Mouse (Mus musculus): Measurements from ENCODE around the gene Scn3a. TPM values are rescaled to one million over a fixed set of nuclear protein-coding genes. Genes with fewer than 3 reads are reported as not detected.
A peak's percentile ranks its signal among the peaks of the same experiment; 100 is the strongest.
"Not testable (repeated sequence)": the region's sequence is repeated elsewhere in the genome, so short reads cannot be mapped to it uniquely, and the experiment has no call there.

The Scn3a gene
- polyA plus RNA-seq, 1 experiment from 2014 or later: 0.64 TPM

GRCm38 (mm10) chr2:65453763-65454162, 113.7 kb downstream of the Scn3a start:
- 79% methylated on average over 6 of the region's 6 CpGs for WGBS
- no peaks in the 10 kb centered on the region for H3K27me3 ChIP-seq (ENCODE audit: control insufficient read depth, insufficient read depth, low read length)
- H3K27ac ChIP-seq (ENCODE audit: low read length): no peak overlapping the region
- no peak overlapping the region for H3K9ac ChIP-seq (ENCODE audit: low read length)
- no peak overlapping the region for H3K4me2 ChIP-seq (ENCODE audit: low read depth, low read length)
- no peak overlapping the region for H3K4me3 ChIP-seq (ENCODE audit: low read length)
- no peaks in the 10 kb centered on the region for H3K36me3 ChIP-seq (ENCODE audit: control insufficient read depth, insufficient read depth)
- H3K4me1 ChIP-seq (ENCODE audit: control insufficient read depth, insufficient read depth, low read length): no peaks in the 10 kb centered on the region
- no peaks in the 10 kb centered on the region for H3K9me3 ChIP-seq (replicated peaks; ENCODE audit: control insufficient read depth, low read length)
- ATAC-seq (replicated peaks; ENCODE audit: extremely low read depth, insufficient read depth, low FRiP score): no peak

GRCm38 (mm10) chr2:65451401-65452078, 115.9 kb downstream of the Scn3a start:
- H3K4me3 ChIP-seq (ENCODE audit: low read length); H3K36me3 ChIP-seq (ENCODE audit: control insufficient read depth, insufficient read depth); H3K4me1 ChIP-seq (ENCODE audit: control insufficient read depth, insufficient read depth, low read length); H3K9me3 ChIP-seq (replicated peaks; ENCODE audit: control insufficient read depth, low read length); H3K27me3 ChIP-seq (ENCODE audit: control insufficient read depth, insufficient read depth, low read length); H3K9ac ChIP-seq (ENCODE audit: low read length); H3K27ac ChIP-seq (ENCODE audit: low read length); ATAC-seq (replicated peaks; ENCODE audit: extremely low read depth, insufficient read depth, low FRiP score); H3K4me2 ChIP-seq (ENCODE audit: low read depth, low read length): not testable (repeated sequence)
- WGBS: 85% methylated on average over 12 of the region's 14 CpGs

GRCm38 (mm10) chr2:65450449-65451360, 116.7 kb downstream of the Scn3a start:
- WGBS: 47% methylated on average over 2 of the region's 2 CpGs
- H3K9me3 ChIP-seq (replicated peaks; ENCODE audit: control insufficient read depth, low read length): no peaks in the 10 kb centered on the region
- H3K9ac ChIP-seq (ENCODE audit: low read length): no peak overlapping the region
- ATAC-seq (replicated peaks; ENCODE audit: extremely low read depth, insufficient read depth, low FRiP score): no peak
- H3K27me3 ChIP-seq (ENCODE audit: control insufficient read depth, insufficient read depth, low read length): no peaks in the 10 kb centered on the region
- H3K4me2 ChIP-seq (ENCODE audit: low read depth, low read length): no peak overlapping the region
- H3K36me3 ChIP-seq (ENCODE audit: control insufficient read depth, insufficient read depth): no peaks in the 10 kb centered on the region
- no peak overlapping the region for H3K27ac ChIP-seq (ENCODE audit: low read length)
- H3K4me3 ChIP-seq (ENCODE audit: low read length): no peak overlapping the region
- H3K4me1 ChIP-seq (ENCODE audit: control insufficient read depth, insufficient read depth, low read length): no peaks in the 10 kb centered on the region

GRCm38 (mm10) chr2:65449126-65449828, 118.2 kb downstream of the Scn3a start:
- Histone ChIP-seq H3K9me3 (replicated peaks; ENCODE audit: control insufficient read depth, low read length) (no peaks in the 10 kb centered on the region), H3K36me3 (ENCODE audit: control insufficient read depth, insufficient read depth) (no peaks in the 10 kb centered on the region), H3K4me1 (ENCODE audit: control insufficient read depth, insufficient read depth, low read length) (no peaks in the 10 kb centered on the region), H3K27ac (ENCODE audit: low read length) (no peak overlapping the region), H3K9ac (ENCODE audit: low read length) (no peak overlapping the region), H3K4me2 (ENCODE audit: low read depth, low read length) (no peak overlapping the region), H3K4me3 (ENCODE audit: low read length) (no peak overlapping the region), H3K27me3 (ENCODE audit: control insufficient read depth, insufficient read depth, low read length) (no peaks in the 10 kb centered on the region)
- 79% methylated on average over 5 of the region's 5 CpGs for WGBS
- no peak for ATAC-seq (replicated peaks; ENCODE audit: extremely low read depth, insufficient read depth, low FRiP score)

GRCm38 (mm10) chr2:65443082-65443481, 124.3 kb downstream of the Scn3a start:
- no peak for ATAC-seq (replicated peaks; ENCODE audit: extremely low read depth, insufficient read depth, low FRiP score)

GRCm38 (mm10) chr2:65441566-65441965, 125.9 kb downstream of the Scn3a start:
- no peak overlapping the region for H3K27ac ChIP-seq (ENCODE audit: low read length)
- no peak overlapping the region for H3K9ac ChIP-seq (ENCODE audit: low read length)
- WGBS: 13% methylated on average over 5 of the region's 5 CpGs
- H3K9me3 ChIP-seq (replicated peaks; ENCODE audit: control insufficient read depth, low read length): no peaks in the 10 kb centered on the region
- peak overlapping the region; percentile 31 for H3K4me2 ChIP-seq (ENCODE audit: low read depth, low read length)
- no peak overlapping the region for H3K4me3 ChIP-seq (ENCODE audit: low read length)
- ATAC-seq (replicated peaks; ENCODE audit: extremely low read depth, insufficient read depth, low FRiP score): peak; percentile 72
- H3K4me1 ChIP-seq (ENCODE audit: control insufficient read depth, insufficient read depth, low read length): peaks cover 11% of the 10 kb centered on the region
- H3K27me3 ChIP-seq (ENCODE audit: control insufficient read depth, insufficient read depth, low read length): no peaks in the 10 kb centered on the region
- H3K36me3 ChIP-seq (ENCODE audit: control insufficient read depth, insufficient read depth): no peaks in the 10 kb centered on the region

More at GRCm38 (mm10) chr2:65443082-65443481, 124.3 kb downstream of the Scn3a start:
- no peak overlapping the region for H3K4me3 ChIP-seq (ENCODE audit: low read length)
- no peaks in the 10 kb centered on the region for H3K36me3 ChIP-seq (ENCODE audit: control insufficient read depth, insufficient read depth)
- H3K27me3 ChIP-seq (ENCODE audit: control insufficient read depth, insufficient read depth, low read length): no peaks in the 10 kb centered on the region
- no peaks in the 10 kb centered on the region for H3K9me3 ChIP-seq (replicated peaks; ENCODE audit: control insufficient read depth, low read length)
- peaks cover 11% of the 10 kb centered on the region for H3K4me1 ChIP-seq (ENCODE audit: control insufficient read depth, insufficient read depth, low read length)
- WGBS: 78% methylated on average over 4 of the region's 4 CpGs
- H3K4me2 ChIP-seq (ENCODE audit: low read depth, low read length): no peak overlapping the region
- H3K9ac ChIP-seq (ENCODE audit: low read length): no peak overlapping the region
- H3K27ac ChIP-seq (ENCODE audit: low read length): no peak overlapping the region

GRCm38 (mm10) chr2:65441110-65441509, 126.3 kb downstream of the Scn3a start:
- no peak overlapping the region for H3K4me2 ChIP-seq (ENCODE audit: low read depth, low read length)
- H3K9ac ChIP-seq (ENCODE audit: low read length): no peak overlapping the region
- 0 out of 2 replicates have a peak overlapping the region, but pooled peaks have one; percentile 3 for H3K27ac ChIP-seq (ENCODE audit: low read length)
- WGBS: 81% methylated on average over 6 of the region's 6 CpGs
- H3K9me3 ChIP-seq (replicated peaks; ENCODE audit: control insufficient read depth, low read length): no peaks in the 10 kb centered on the region
- no peaks in the 10 kb centered on the region for H3K36me3 ChIP-seq (ENCODE audit: control insufficient read depth, insufficient read depth)
- peaks cover 11% of the 10 kb centered on the region for H3K4me1 ChIP-seq (ENCODE audit: control insufficient read depth, insufficient read depth, low read length)
- H3K27me3 ChIP-seq (ENCODE audit: control insufficient read depth, insufficient read depth, low read length): no peaks in the 10 kb centered on the region
- peak; percentile 50; the same call in 1 of the 2 replicates for ATAC-seq (replicated peaks; ENCODE audit: extremely low read depth, insufficient read depth, low FRiP score)
- H3K4me3 ChIP-seq (ENCODE audit: low read length): no peak overlapping the region

GRCm38 (mm10) chr2:65436917-65437316, 130.5 kb downstream of the Scn3a start:
- H3K9me3 ChIP-seq (replicated peaks; ENCODE audit: control insufficient read depth, low read length): no peaks in the 10 kb centered on the region
- no peak overlapping the region for H3K4me2 ChIP-seq (ENCODE audit: low read depth, low read length)
- H3K4me3 ChIP-seq (ENCODE audit: low read length): no peak overlapping the region
- H3K27me3 ChIP-seq (ENCODE audit: control insufficient read depth, insufficient read depth, low read length): no peaks in the 10 kb centered on the region
- peaks cover 9% of the 10 kb centered on the region for H3K4me1 ChIP-seq (ENCODE audit: control insufficient read depth, insufficient read depth, low read length)
- no peak for ATAC-seq (replicated peaks; ENCODE audit: extremely low read depth, insufficient read depth, low FRiP score)
- no peak overlapping the region for H3K9ac ChIP-seq (ENCODE audit: low read length)
- WGBS: 67% methylated on average over 1 of the region's 1 CpGs
- no peak overlapping the region for H3K27ac ChIP-seq (ENCODE audit: low read length)
- H3K36me3 ChIP-seq (ENCODE audit: control insufficient read depth, insufficient read depth): no peaks in the 10 kb centered on the region

Data from heart, embryonic 16.5 days (tissue).